Mouse (Mus musculus) hindbrain, postnatal 0 days (tissue): Measurements from ENCODE around the gene Tspan9. TPM values are rescaled to one million over a fixed set of nuclear protein-coding genes. Genes with fewer than 3 reads are reported as not detected.

Source experiments
- ATAC-seq: fragments of 200-750 bp; cut with Nextera tagmentation; 2 replicates; pipeline ENCODE4 v1.8.0; 2017; ENCODE audit warnings: mild to moderate bottlenecking, moderate TSS enrichment, moderate library complexity
- DNase-seq: peaks from one replicate; pipeline ENCODE4 v3.0.0-alpha.2; 2015; ENCODE audit warnings: low spot score
- H3K27ac ChIP-seq: fragments of 300-500 bp; sonication (generic); 2 replicates; pipeline ENCODE4 v1.5.1; 2014; ENCODE audit warnings: mild to moderate bottlenecking
- H3K27me3 ChIP-seq: fragments of 300-500 bp; sonication (generic); 2 replicates; pipeline ENCODE4 v1.6.1; 2014; ENCODE audit warnings: low read length, mixed read lengths; ENCODE audit not compliant: insufficient read depth
- H3K36me3 ChIP-seq: fragments of 300-500 bp; sonication (generic); 2 replicates; pipeline ENCODE4 v1.6.1; 2014; ENCODE audit warnings: low read length, mixed read lengths; ENCODE audit not compliant: insufficient read depth
- H3K4me1 ChIP-seq: fragments of 300-500 bp; sonication (generic); 2 replicates; pipeline ENCODE4 v1.6.1; 2014; ENCODE audit warnings: antibody characterized with exemption, low read length, mixed read lengths; ENCODE audit not compliant: insufficient read depth
- H3K4me2 ChIP-seq: fragments of 300-500 bp; sonication (generic); 2 replicates; pipeline ENCODE4 v1.6.1; 2014; ENCODE audit warnings: low read depth, mild to moderate bottlenecking, low read length, moderate library complexity, mixed read lengths
- H3K4me3 ChIP-seq: fragments of 300-500 bp; sonication (generic); 2 replicates; pipeline ENCODE4 v1.5.1; 2014; ENCODE audit warnings: low read length
- H3K9ac ChIP-seq: fragments of 300-500 bp; sonication (generic); replicated peaks from 2 replicates; pipeline ENCODE4 v1.6.1; 2014; ENCODE audit warnings: mild to moderate bottlenecking, low read length, moderate library complexity, mixed read lengths
- H3K9me3 ChIP-seq: fragments of 300-500 bp; sonication (generic); 2 replicates; pipeline ENCODE4 v1.6.1; 2016; ENCODE audit warnings: low read length, mixed read lengths
- CTCF ChIP-seq: IDR thresholded peaks from 2 replicates; pipeline ENCODE4 v1.5.1; 2016; ENCODE audit warnings: antibody characterized with exemption, control low read depth, low read depth
- WGBS: fragments of 180-500 bp; shearing (Covaris S2); extraction: QIAGEN DNeasy Blood & Tissue Kit; methylation state at CpG from one replicate; pipeline ENCODE4 v1.1.7; 2014; 5-methylcytosine and 5-hydroxymethylcytosine counted together
- polyA plus RNA-seq: library from polyadenylated mRNA; unstranded; fragments of >200 nt; fragmentation: Nextera tagmentation; extraction: Ambion mirVana; gene quantifications from 2 replicates; pipeline ENCODE4 v1.2.1, GENCODE M21; 2015
- total RNA-seq: library from RNA; depleted of rRNA; stranded (reverse); fragments of >200 nt; gene quantifications from 2 replicates; pipeline ENCODE4 v1.2.3, GENCODE M21; 2014

Gene Tspan9
- total and polyA plus RNA-seq, 2 experiments from 2014 or later: 70.1 to 177 TPM

DNA sequence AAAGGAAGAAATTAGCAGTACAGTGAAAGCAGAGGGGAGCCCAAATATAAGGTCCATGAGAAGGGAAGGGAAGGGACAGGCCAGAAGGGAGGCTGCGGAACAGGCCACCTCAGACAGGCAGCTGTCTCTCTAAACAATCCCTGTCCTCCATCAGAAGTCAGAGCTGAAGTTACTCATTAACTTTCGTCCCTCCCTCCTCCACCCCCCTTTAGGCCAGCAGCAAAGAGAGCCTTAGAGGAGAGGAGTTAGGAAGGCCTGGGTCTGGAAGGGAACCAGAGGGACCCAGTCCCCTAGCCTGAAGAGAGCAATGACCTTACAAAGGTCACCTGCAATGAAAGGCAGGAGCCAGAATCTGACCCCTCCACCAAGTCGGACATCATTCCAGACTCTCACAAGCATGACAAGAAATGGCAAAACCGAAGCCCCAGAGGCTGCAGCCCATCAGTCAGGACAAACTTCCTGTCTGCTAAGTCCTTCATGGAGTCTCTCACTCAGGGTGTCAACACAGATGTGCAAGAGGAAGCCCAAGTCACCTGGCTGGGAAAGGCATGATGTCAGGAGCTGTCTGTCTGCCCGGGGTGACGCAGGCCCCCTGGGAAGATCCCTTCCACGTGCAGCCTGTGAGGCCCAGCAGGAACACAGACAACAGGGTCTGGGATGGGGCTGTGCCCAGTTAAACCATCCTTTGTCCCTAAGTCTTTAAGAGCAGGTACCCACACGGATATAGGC, 9.0 kb downstream of the Tspan9 start:
- ATAC-seq: no peak
- 0 out of 2 replicates have a peak overlapping the region, but pooled peaks have one; percentile 2 for H3K9ac ChIP-seq
- 36% methylated on average over 8 of the region's 8 CpGs for WGBS

DNA sequence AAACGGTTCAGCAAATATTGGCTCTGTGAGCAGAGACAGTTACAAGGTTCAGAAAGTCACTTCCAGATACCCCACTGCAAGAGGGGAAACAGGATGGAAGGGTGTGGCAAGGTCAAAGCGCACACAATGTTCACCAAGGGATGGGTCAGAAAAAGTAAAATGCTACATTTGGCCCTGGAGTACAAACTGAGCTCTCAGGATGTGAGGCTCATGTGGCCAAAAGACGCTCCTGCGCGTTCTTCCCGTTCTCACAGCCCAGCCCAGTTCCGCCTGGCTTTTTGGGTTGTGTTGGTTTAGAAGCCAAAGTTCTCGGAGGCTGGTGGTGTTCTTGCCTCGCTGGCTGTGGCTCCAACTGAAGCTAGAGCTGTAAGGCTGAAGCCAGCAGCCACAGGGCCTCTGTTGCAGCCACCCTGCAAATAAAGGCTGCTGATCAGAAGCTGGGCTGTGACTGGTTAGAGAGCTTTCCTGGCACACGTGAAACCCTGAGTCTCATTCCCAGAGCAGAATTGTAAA, 9.7 kb downstream of the Tspan9 start:
- Histone ChIP-seq H3K27ac (peak overlapping the region; percentile 26; the same call in 1 of the 2 replicates), H3K4me2 (no peak overlapping the region), H3K27me3 (no peaks in the 10 kb centered on the region), H3K9ac (0 out of 2 replicates have a peak overlapping the region, but pooled peaks have one; percentile 2), H3K4me3 (no peak overlapping the region), H3K9me3 (no peaks in the 10 kb centered on the region), H3K4me1 (peaks cover 16% of the 10 kb centered on the region; the same call in 1 of the 2 replicates), H3K36me3 (no peaks in the 10 kb centered on the region)
- 66% methylated on average over 10 of the region's 10 CpGs for WGBS
- DNase-seq (peak; percentile 10), ATAC-seq (no peak)
- TF ChIP-seq CTCF: no peak

More for the DNA sequence above, 9.0 kb downstream of the Tspan9 start:
- Histone ChIP-seq H3K27ac (peak overlapping the region; percentile 26; the same call in 1 of the 2 replicates), H3K4me2 (no peak overlapping the region), H3K27me3 (no peaks in the 10 kb centered on the region), H3K9me3 (no peaks in the 10 kb centered on the region), H3K36me3 (no peaks in the 10 kb centered on the region), H3K4me3 (no peak overlapping the region), H3K4me1 (peaks cover 16% of the 10 kb centered on the region; the same call in 1 of the 2 replicates)
- DNase-seq: no peak
- no peak for TF ChIP-seq CTCF

DNA sequence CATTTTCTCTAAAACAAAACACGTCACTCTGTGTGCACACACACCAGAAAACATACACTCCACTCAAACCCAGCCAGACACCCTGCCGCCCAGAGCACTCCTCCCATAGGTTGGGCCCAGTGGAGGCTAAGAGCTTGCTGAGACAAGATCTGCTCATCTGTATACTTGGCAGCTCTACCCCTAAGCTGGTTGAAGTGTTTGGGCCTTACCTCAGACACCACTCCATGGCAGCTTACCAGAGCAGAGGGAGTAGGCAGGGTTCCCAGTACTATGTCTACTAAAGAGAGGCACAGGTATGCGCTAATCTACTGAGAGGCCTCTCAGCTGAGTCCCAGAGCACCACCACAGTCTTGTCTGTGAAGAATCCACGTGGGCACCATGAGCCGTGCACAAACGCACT, 10.8 kb downstream of the Tspan9 start:
- no peak for TF ChIP-seq CTCF
- H3K27me3 ChIP-seq: no peaks in the 10 kb centered on the region
- no peaks in the 10 kb centered on the region for H3K36me3 ChIP-seq
- no peaks in the 10 kb centered on the region for H3K9me3 ChIP-seq
- DNase-seq: no peak
- 71% methylated on average over 6 of the region's 6 CpGs for WGBS
- peak; percentile 24; the same call in 1 of the 2 replicates for ATAC-seq
- no peak overlapping the region for H3K4me2 ChIP-seq
- H3K9ac ChIP-seq: no peak overlapping the region
- no peak overlapping the region for H3K27ac ChIP-seq
- peaks cover 16% of the 10 kb centered on the region; the same call in 1 of the 2 replicates for H3K4me1 ChIP-seq
- H3K4me3 ChIP-seq: no peak overlapping the region

DNA sequence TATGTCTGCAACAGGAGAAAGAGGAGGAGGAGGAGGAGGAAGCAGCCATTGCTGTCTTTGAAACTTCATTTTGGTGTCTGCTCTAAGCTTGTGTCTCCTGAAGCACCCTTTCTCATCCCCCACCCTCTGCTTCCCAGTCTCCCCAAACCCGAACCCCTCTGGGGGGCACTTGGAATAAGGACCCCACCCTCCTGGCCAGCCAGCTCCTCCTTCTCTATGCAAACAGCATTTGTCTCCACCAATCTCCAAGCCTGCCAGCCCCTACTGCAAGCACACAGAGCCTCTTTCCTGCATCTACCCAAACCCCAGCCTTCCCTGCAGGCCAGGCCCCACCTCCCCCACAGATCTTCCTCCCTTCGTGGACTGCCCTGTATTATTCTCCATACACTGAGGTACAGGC, 12.0 kb downstream of the Tspan9 start:
- TF ChIP-seq CTCF: no peak
- Histone ChIP-seq H3K9me3 (no peaks in the 10 kb centered on the region), H3K4me3 (no peak overlapping the region), H3K36me3 (no peaks in the 10 kb centered on the region), H3K9ac (no peak overlapping the region), H3K4me2 (no peak overlapping the region), H3K4me1 (peaks cover 16% of the 10 kb centered on the region; the same call in 1 of the 2 replicates), H3K27ac (no peak overlapping the region), H3K27me3 (no peaks in the 10 kb centered on the region)
- no peak for ATAC-seq
- WGBS: 56% methylated on average over 2 of the region's 2 CpGs
- DNase-seq: no peak

DNA sequence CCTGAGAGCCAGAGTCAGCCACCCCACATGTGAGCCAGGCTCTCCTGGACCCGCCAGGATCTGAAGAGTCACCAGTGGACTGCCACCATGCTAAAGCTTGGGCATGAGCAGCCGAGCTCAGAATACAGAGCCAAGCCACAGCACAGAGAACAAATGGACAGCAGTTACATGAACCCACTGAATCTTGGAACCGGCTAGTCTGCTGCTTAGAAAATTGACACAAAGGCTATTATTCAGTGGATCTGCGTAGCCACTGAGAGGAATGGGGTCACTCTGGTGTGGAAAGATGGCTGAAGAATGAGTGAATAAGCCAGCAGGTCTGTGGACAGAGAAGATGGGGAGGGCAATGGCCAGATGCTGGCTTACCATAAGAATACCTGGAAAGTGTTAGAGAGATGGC, 12.7 kb downstream of the Tspan9 start:
- Histone ChIP-seq H3K4me2 (no peak overlapping the region), H3K27ac (peak overlapping the region; percentile 38; the same call in 1 of the 2 replicates), H3K4me1 (peaks cover 16% of the 10 kb centered on the region; the same call in 1 of the 2 replicates), H3K36me3 (no peaks in the 10 kb centered on the region), H3K9me3 (no peaks in the 10 kb centered on the region), H3K9ac (no peak overlapping the region), H3K27me3 (no peaks in the 10 kb centered on the region), H3K4me3 (no peak overlapping the region)
- 57% methylated on average over 4 of the region's 4 CpGs for WGBS
- no peak for TF ChIP-seq CTCF
- ATAC-seq: no peak
- peak; percentile 25 for DNase-seq

DNA sequence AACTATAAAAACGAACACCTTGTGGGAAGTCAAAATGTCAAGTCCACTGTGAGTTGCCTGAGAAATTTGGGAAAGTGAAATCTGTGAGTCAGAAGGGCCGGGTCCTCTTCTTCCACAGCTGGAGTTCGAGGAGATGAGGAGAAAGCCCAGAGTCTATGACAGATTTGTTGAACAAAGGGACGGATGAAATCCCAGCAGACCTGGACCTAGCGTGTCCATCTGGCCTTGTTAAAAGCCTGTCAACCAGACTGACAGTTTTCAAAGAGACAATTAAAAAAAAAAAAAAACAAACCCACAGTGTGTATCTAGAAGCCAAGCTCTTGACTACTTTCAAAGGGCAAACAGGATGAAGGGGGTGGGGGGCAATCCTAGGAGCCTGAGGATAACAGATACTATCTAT, 14.0 kb downstream of the Tspan9 start:
- H3K9me3 ChIP-seq: no peaks in the 10 kb centered on the region
- no peaks in the 10 kb centered on the region for H3K36me3 ChIP-seq
- DNase-seq: peak; percentile 38
- ATAC-seq: no peak
- H3K4me1 ChIP-seq: peaks cover 16% of the 10 kb centered on the region; the same call in 1 of the 2 replicates
- 34% methylated on average over 5 of the region's 5 CpGs for WGBS
- H3K4me3 ChIP-seq: no peak overlapping the region
- TF ChIP-seq CTCF: no peak
- H3K27me3 ChIP-seq: no peaks in the 10 kb centered on the region
- H3K27ac ChIP-seq: no peak overlapping the region
- no peak overlapping the region for H3K9ac ChIP-seq
- H3K4me2 ChIP-seq: no peak overlapping the region

DNA sequence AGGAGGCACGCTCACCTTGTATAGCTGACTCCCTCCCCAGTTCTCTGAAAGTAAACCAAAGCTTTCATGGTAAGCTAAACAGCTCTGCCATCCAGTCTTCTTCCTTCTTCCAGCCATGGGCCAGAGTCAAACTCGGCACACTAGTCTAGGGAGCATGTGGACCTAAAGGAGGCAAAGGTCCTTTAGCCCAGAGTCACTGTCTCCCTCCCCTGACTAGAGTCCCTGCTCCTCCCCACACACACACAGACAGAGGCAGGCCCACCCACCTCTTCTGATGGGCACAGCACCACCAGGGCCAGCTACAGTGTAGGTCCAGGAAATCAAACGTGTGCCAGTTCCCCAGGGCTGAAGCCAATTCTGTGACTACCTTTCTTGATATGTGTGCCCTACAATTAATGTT, 16.1 kb downstream of the Tspan9 start:
- no peak for DNase-seq
- no peak overlapping the region for H3K4me3 ChIP-seq
- no peak for TF ChIP-seq CTCF
- H3K36me3 ChIP-seq: no peaks in the 10 kb centered on the region
- no peaks in the 10 kb centered on the region for H3K27me3 ChIP-seq
- no peaks in the 10 kb centered on the region for H3K9me3 ChIP-seq
- H3K9ac ChIP-seq: no peak overlapping the region
- H3K4me1 ChIP-seq: peaks cover 4% of the 10 kb centered on the region; the same call in 1 of the 2 replicates
- H3K4me2 ChIP-seq: no peak overlapping the region
- WGBS: 70% methylated on average over 3 of the region's 3 CpGs
- ATAC-seq: no peak
- H3K27ac ChIP-seq: no peak overlapping the region
